Mouse (Mus musculus) limb, embryonic 10.5 days (tissue): ENCODE data around the gene Pou3f1. TPM values are rescaled to one million over a fixed set of nuclear protein-coding genes. Genes with fewer than 3 reads are reported as not detected.

Experiments
- DNase-seq: peaks from one replicate; pipeline ENCODE4 v3.0.0-alpha.2; 2017; ENCODE audit warnings: low spot score
- H3K27ac ChIP-seq: fragments of 300-500 bp; sonication (generic); 2 replicates; pipeline ENCODE4 v1.5.1; 2016; ENCODE audit warnings: mild to moderate bottlenecking
- H3K27me3 ChIP-seq: fragments of 300-500 bp; sonication (generic); 2 replicates; pipeline ENCODE4 v1.6.1; 2016; ENCODE audit warnings: low read depth, mild to moderate bottlenecking; ENCODE audit not compliant: poor library complexity, severe bottlenecking
- H3K36me3 ChIP-seq: fragments of 300-500 bp; sonication (generic); 2 replicates; pipeline ENCODE4 v1.6.1; 2016; ENCODE audit warnings: mild to moderate bottlenecking, moderate library complexity
- H3K4me1 ChIP-seq: fragments of 300-500 bp; sonication (generic); 2 replicates; pipeline ENCODE4 v1.6.1; 2016
- H3K4me3 ChIP-seq: fragments of 300-500 bp; sonication (generic); 2 replicates; pipeline ENCODE4 v1.5.1; 2016; ENCODE audit warnings: mild to moderate bottlenecking, moderate library complexity
- H3K9me3 ChIP-seq: fragments of 300-500 bp; sonication (generic); replicated peaks from 2 replicates; pipeline ENCODE4 v1.6.1; 2016; ENCODE audit warnings: mild to moderate bottlenecking
- WGBS: fragments of 180-500 bp; shearing (Covaris S2); methylation state at CpG from one replicate; pipeline ENCODE4 v1.1.7; 2016; 5-methylcytosine and 5-hydroxymethylcytosine counted together
- polyA plus RNA-seq: library from polyadenylated mRNA; unstranded; fragments of >200 nt; fragmentation: Nextera tagmentation; extraction: Ambion mirVana; gene quantifications from 2 replicates; pipeline ENCODE4 v1.2.1, GENCODE M21; 2016

The Pou3f1 gene
- polyA plus RNA-seq, 1 experiment from 2014 or later, result 0.04 TPM

DNA sequence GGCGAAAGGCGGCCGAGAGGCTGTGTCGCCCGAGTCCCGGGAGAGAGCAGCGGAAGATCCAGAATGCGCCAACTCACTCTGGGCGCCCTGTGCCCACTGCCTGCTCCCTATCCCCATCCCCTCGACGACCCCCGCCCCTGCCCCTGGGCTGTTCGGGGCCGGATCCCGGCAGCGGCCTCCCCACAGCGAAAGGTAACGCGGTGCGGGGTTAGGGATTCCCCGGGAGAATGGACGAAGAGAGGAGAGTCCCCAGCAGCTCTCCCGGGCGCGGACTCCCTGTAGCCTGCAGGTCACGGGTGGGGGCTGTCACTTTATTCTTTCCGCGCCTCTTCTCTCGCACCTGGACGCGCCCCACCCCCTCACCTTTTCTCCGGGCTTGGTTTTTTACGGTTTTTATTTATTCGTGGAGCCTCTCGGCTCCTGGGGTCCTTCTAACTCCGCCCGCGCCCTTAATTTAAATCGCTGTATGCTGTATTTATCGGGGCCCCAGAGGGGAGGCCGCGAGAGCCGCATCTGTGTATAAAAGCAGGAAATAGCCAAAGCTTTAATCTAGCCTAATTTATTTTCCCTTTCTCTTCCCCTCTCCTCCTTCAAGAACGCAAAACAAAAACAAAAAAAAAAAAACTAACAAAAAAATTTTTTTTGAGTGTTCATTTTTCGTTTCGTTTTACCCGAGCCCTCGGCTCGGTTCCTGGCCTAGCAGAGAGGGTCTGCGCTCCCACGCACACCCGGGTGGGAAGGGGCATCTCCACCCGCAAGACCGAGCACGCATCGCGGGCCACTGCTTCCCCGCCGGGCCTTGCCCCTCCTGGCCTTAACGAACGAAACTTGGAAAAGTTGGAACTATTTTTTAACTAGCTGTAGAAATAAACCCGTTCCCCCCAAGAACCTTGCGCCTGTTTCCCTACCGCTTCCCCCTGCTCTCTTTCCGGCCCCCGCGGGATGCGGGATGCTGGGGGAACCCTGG, 2.9 kb downstream of the Pou3f1 start:
- peak; percentile 72 for DNase-seq
- Histone ChIP-seq H3K27ac (no peak overlapping the region), H3K36me3 (no peaks in the 10 kb centered on the region), H3K4me3 (peak overlapping the region; percentile 31), H3K27me3 (peaks cover 100% of the 10 kb centered on the region), H3K9me3 (no peaks in the 10 kb centered on the region), H3K4me1 (peaks cover 37% of the 10 kb centered on the region)
- under 1% methylated on average over 68 of the region's 68 CpGs for WGBS

DNA sequence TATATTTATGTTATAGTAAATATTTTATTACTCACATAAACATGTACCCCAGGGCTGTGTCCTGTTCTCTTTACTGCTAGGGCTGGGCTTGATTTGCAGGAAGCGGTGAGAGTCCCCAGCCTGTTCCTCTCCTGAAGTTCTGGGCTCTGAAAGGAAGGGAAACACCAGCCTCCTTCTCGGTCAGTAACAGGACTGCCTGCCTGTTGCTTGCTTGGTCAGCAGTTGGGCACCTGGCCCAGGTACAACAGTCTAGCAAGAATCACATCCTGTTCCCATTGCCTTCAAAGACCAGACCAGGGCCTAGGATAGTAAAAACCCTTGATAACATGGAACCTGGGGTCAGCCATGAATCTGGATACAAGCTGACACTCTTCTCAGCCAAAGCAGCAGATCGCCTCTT, 4.0 kb downstream of the Pou3f1 start:
- Histone ChIP-seq H3K27me3 (peaks cover 100% of the 10 kb centered on the region), H3K4me1 (peaks cover 37% of the 10 kb centered on the region), H3K9me3 (no peaks in the 10 kb centered on the region), H3K27ac (no peak overlapping the region), H3K36me3 (no peaks in the 10 kb centered on the region), H3K4me3 (no peak overlapping the region)
- DNase-seq, result no peak
- 42% methylated on average over 3 of the region's 3 CpGs for WGBS

DNA sequence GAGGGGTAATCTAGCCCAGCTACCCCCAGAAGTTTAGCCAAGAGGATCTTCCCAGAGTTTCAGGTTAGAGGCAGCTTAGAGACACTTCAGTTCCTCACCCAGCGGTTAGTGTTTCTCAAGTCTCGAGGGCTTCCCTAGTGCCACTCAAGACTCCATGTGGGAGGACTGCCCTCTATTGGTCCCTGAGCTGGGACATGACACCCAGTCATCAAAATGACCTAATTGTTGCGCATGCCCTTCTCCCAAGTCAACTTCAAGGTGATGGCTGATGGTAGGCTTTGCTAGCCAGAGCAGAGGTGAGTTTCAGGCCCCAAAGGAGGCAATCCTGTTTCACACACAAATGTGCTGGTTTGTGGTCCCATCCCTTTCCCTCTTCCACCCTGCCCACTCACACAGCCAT, 6.4 kb downstream of the Pou3f1 start:
- Histone ChIP-seq H3K27me3 (peaks cover 100% of the 10 kb centered on the region), H3K9me3 (no peaks in the 10 kb centered on the region), H3K4me1 (peaks cover 24% of the 10 kb centered on the region), H3K4me3 (no peak overlapping the region), H3K36me3 (no peaks in the 10 kb centered on the region), H3K27ac (no peak overlapping the region)
- no peak for DNase-seq
- 63% methylated on average over 3 of the region's 3 CpGs for WGBS

DNA sequence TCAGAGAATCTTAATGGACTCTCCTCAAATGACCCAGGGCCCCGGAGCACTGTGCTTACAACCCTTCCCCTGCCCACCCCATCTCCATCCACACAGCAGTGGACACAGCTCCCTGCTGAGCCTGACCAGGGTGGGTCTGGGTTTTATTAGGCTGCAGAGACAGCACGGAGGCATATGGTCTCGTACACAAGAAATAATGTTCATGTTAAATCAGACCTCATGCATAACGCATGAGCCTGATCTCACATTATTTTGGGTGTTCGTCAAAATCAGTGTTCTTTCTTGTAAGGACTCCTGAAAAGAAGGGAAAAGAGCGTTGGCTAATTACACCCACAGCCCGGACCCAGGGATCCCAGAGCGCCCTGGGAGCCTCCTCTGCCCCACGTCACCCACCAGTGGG, 7.6 kb downstream of the Pou3f1 start:
- no peaks in the 10 kb centered on the region for H3K9me3 ChIP-seq
- no peak overlapping the region for H3K4me3 ChIP-seq
- peaks cover 100% of the 10 kb centered on the region for H3K27me3 ChIP-seq
- peaks cover 14% of the 10 kb centered on the region for H3K4me1 ChIP-seq
- 72% methylated on average over 9 of the region's 9 CpGs for WGBS
- DNase-seq, result peak; percentile 32
- no peaks in the 10 kb centered on the region for H3K36me3 ChIP-seq
- no peak overlapping the region for H3K27ac ChIP-seq

DNA sequence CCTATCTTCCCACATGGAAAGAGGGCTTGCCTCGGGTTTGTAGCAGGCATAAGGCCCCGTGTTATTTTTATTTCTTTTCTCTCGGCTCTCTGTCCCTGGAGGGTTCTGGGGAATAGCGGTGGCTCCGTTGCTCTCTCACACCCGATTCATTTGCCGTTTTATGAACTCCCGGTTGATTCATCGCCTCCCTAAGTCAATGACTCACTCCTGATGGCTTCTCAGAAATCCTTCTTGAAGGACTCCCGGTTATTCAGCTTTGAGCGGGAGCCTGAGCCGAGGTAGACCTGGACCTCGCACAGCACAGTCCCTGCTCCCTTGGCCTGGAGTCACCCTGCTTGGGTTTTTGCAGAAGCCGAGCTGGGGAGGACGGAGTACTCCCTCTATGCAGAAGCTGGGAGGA, 8.0 kb downstream of the Pou3f1 start:
- peaks cover 100% of the 10 kb centered on the region for H3K27me3 ChIP-seq
- peaks cover 10% of the 10 kb centered on the region for H3K4me1 ChIP-seq
- H3K36me3 ChIP-seq, result no peaks in the 10 kb centered on the region
- H3K9me3 ChIP-seq, result no peaks in the 10 kb centered on the region
- no peak for DNase-seq
- H3K4me3 ChIP-seq, result no peak overlapping the region
- 84% methylated on average over 15 of the region's 15 CpGs for WGBS
- H3K27ac ChIP-seq, result no peak overlapping the region

DNA sequence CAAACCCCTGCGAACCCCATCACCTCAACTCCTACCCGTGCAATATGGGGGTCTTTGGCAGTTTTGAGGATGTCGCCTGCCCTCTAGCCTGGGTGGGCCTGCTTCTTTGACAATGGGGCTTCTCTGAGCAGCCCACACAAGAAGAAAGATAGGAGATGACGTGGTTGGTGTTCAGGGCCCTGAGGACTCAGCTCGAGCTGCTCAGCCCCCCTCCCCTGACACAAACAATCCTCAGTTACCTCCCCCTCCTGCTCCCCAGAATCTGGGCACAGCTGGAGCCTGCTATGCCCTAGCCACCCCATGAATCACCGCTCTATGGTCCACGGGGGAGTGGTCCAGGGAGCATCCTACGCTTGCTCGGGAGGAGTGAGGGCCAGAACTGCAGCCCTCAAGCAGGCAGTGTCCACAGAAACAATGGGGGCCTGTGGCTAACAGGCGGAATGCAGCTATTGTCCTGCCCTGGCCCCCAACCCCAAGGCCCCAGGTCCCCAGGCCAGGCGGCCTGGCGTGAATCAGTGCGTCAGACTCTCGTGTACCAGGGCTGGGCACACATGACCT, 10.9 kb downstream of the Pou3f1 start:
- DNase-seq, result no peak
- Histone ChIP-seq H3K9me3 (no peaks in the 10 kb centered on the region), H3K4me3 (no peak overlapping the region), H3K27me3 (peaks cover 98% of the 10 kb centered on the region), H3K27ac (no peak overlapping the region), H3K4me1 (peaks cover 20% of the 10 kb centered on the region), H3K36me3 (no peaks in the 10 kb centered on the region)
- 40% methylated on average over 14 of the region's 14 CpGs for WGBS

DNA sequence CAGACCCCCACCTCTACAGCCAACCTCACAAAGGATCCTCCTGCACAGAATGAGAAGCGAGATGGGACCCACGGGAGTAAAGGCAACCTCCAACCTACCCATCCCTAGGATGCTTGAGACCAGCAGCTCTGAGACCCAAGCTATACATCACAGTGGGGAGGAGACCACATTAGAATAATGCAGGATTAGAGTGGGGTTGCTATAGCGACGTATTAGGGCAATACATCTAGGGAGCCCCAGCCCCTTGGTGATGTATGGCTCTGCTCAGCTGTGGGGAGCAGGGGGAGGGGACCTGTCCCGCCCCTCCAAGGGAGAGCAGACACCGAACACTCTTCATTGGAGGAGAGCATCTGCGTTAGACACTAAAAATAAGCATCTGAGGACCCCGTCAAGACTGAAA, 11.5 kb downstream of the Pou3f1 start:
- Histone ChIP-seq H3K9me3 (no peaks in the 10 kb centered on the region), H3K27ac (no peak overlapping the region), H3K27me3 (peaks cover 98% of the 10 kb centered on the region), H3K36me3 (no peaks in the 10 kb centered on the region), H3K4me3 (no peak overlapping the region), H3K4me1 (peaks cover 25% of the 10 kb centered on the region)
- WGBS, result 12% methylated on average over 8 of the region's 8 CpGs
- DNase-seq, result no peak

DNA sequence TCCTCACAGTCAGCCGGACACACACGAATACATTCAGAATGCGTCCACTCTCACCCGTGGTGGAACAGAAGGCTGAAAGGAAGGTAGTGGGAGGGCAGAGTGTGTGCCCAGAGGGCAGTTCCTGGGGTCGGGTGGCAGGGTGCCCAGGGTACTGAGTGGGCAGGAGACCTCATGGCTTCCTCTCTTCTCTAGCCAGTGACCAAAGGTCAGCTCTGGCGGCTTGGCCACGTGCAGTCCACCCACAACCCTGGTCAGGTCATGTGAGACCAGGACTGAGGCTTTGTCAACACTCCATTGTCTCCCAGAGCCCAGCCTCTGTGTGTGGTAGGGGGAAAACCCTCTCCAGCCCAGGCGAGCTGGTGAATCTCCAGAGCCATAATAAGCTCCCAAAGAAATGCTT, 13.6 kb downstream of the Pou3f1 start:
- Histone ChIP-seq H3K36me3 (no peaks in the 10 kb centered on the region), H3K4me3 (no peak overlapping the region), H3K27ac (no peak overlapping the region), H3K27me3 (peaks cover 94% of the 10 kb centered on the region), H3K9me3 (no peaks in the 10 kb centered on the region), H3K4me1 (peaks cover 28% of the 10 kb centered on the region)
- WGBS, result 85% methylated on average over 8 of the region's 8 CpGs
- DNase-seq, result no peak

DNA sequence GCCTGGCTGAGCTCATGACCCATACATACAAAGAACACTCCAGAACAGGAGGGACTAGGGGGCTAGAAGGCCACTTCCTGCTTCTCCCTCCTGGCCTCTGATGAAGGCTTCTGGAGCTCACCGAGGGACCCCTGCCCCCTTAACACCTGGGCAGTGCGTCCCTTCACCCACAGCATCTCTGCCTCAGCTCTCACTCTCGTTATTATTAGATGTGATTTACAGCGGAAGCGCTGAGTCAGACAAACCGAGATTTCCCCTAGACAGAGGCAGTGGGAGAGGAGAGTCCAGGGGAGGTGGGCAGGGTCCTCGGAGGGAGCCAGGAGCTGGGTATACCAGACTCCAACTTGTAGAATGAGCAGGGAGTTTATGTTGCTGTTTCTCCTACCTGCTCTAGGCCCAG, 15.0 kb downstream of the Pou3f1 start:
- peaks cover 6% of the 10 kb centered on the region; the same call in 1 of the 2 replicates for H3K36me3 ChIP-seq
- H3K27me3 ChIP-seq, result peaks cover 80% of the 10 kb centered on the region

DNA sequence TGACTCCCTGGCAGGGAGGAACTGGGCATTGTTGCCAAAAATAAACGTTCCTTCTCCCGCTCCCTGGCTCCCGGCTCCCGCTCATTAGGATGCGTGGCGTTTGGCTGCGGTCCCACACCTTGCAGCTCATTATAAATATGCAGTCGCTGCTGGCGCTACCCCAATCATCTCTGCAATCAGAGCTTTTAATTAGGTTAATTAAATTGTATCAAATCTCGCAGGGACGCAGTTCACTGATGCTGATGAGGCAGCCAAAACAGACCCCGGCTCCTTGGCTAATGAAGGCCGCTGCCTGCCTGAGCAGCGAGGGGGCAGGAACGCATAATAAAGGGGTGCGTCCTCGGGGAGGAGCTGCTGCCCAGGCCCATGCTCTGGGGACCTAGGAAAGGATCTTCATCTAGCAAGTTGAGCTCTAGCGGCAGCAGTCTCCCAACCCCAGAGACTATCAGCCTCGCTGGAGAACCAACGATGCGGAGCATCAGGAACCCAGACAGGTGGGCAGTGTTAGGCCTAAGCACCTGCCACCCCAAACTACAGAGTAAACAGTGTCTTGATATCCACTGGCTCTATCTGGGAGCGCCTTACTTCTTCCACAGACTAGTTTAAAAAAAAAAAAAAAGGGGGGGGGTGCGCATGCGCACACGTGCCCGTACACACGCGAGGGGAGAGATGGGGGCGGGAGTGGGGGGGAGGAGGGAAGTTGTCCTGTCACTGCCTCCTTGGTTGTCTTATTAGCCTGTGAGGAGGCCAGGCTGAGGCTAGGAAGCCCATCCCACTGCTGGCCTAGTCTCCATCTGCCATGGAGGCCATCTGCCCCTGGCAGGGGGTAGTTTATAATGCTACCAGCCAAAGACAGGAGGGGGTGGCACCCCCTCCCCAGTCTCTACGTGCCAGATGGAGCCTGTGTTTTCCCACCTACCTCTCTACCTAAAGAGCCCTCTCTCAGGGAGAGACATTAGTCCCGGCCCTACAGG, 16.0 kb downstream of the Pou3f1 start:
- H3K36me3 ChIP-seq, result peaks cover 15% of the 10 kb centered on the region
- H3K9me3 ChIP-seq, result no peaks in the 10 kb centered on the region
- peak overlapping the region; percentile 36 for H3K4me3 ChIP-seq
- H3K27me3 ChIP-seq, result peaks cover 70% of the 10 kb centered on the region
- H3K27ac ChIP-seq, result no peak overlapping the region; the same call in 1 of the 2 replicates
- H3K4me1 ChIP-seq, result peaks cover 26% of the 10 kb centered on the region
- DNase-seq, result peak; percentile 49
- WGBS, result 3% methylated on average over 31 of the region's 31 CpGs

More for the DNA sequence above, 15.0 kb downstream of the Pou3f1 start:
- peak; percentile 32 for DNase-seq
- Histone ChIP-seq H3K4me3 (peak overlapping the region; percentile 36; the same call in 1 of the 2 replicates), H3K4me1 (peaks cover 28% of the 10 kb centered on the region), H3K9me3 (no peaks in the 10 kb centered on the region), H3K27ac (no peak overlapping the region; the same call in 1 of the 2 replicates)
- WGBS, result 19% methylated on average over 7 of the region's 7 CpGs

DNA sequence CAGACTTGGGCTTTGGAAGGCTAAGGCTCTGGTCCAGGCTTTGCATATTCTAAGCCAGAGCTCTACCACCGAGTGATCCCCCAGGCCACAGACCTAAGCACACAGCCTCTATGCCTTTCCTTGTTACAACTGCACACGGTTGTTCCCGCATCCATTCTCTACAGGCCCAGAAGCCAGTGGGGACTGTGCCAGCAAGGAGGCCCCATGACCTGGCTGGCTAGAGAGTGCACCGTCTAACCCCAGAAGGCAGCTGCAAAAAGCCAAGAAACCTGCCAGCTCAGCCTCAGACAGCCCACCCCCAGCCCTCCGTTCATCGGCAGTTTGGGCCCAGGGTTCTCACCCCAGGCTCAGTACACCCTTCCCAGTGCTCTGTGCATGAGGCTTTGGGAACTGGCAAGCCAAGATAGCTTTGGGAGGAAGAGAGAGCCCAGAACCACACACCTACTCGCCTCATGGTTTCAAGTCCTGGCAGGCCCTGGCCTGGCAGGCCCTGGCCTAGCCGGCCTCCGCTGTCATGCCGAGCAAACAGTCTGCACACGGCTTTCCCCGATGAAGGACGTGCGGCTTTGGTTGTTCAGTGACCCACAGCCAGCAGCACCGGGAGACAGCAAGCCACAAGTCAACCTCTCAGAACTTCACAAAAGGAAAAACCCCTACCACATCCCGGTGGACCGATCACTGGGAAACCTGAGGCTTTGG, 17.9 kb downstream of the Pou3f1 start:
- H3K9me3 ChIP-seq, result no peaks in the 10 kb centered on the region
- H3K4me3 ChIP-seq, result no peak overlapping the region
- H3K36me3 ChIP-seq, result peaks cover 34% of the 10 kb centered on the region
- 63% methylated on average over 17 of the region's 17 CpGs for WGBS
- no peak overlapping the region for H3K27ac ChIP-seq
- peaks cover 51% of the 10 kb centered on the region for H3K27me3 ChIP-seq
- peaks cover 22% of the 10 kb centered on the region for H3K4me1 ChIP-seq
- no peak for DNase-seq

DNA sequence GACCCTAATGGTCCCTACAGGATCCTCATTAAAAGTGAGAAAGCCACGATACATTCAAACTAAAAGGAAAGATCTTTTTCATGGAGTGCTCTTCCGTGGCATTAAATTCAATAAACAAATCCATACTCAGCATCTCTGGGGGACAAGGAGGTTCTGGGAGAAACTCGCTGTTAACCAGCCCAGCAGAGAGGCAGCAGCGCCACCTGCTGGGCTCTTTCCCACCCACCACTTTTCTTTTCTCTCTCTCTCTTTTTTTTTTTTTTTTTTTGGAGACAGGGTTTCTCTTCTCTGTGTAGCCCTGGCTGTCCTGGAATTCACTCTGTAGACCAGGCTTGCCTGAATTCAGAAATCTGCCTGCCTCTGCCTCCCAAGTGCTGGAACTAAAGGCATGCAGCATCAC, 18.4 kb downstream of the Pou3f1 start:
- Histone ChIP-seq H3K27ac (no peak overlapping the region), H3K27me3 (peaks cover 48% of the 10 kb centered on the region), H3K4me3 (no peak overlapping the region), H3K9me3 (no peaks in the 10 kb centered on the region), H3K4me1 (peaks cover 22% of the 10 kb centered on the region), H3K36me3 (peaks cover 39% of the 10 kb centered on the region)
- 5% methylated on average over 4 of the region's 4 CpGs for WGBS
- DNase-seq, result peak; percentile 81
